11 mouse cellular contexts compared by ENCODE assay signal in the genomic region with DNA sequence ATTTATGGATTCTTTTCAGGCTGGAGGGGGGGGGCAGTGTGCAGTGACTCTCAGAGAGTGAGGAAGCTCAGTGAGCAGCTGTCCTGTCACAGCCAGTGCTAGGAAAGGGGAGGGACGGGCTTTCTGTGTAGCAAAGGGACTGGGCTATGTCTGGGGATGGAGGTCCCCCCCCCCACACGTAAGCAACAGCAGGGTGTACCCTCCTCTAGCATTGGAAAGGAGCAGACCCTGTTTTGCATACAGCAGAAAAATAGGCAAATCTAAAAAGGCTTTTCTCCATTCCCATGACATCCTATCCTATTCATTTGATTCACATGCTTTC.
DNase-seq lines count a peak whose midpoint lies in the region; ATAC-seq and TF ChIP-seq lines count a peak whose summit lies in the region.
"Had no signal": no experiment of that assay in that cellular context is flagged by ENCODE, and none has a peak within 500 bp of the region (broad histone marks: within the 10 kb centered on the region; RNA-seq: fewer than 3 reads in every experiment).

No protein-coding gene starts in this region.

- H3K4me3 ChIP-seq in heart, embryonic 13.5 days = no peak overlapping the region
- no peak overlapping the region for H3K4me3 ChIP-seq in lung, postnatal 0 days (ENCODE audit: low read depth, low read length)
- no peak overlapping the region for H3K4me3 ChIP-seq in hindbrain, embryonic 14.5 days (replicated peaks; ENCODE audit: low read length)
- H3K4me3 ChIP-seq in neural tube, embryonic 14.5 days (ENCODE audit: low read depth, low read length) = no peak overlapping the region
- H3K4me3 ChIP-seq in gastrocnemius, adult 2 months = no peak overlapping the region
- H3K4me3 ChIP-seq: liver, embryonic 15.5 days; myocyte had no signal

- WGBS in heart, embryonic 13.5 days = 38% methylated on average over 2 of the region's 2 CpGs
- 17% methylated on average over 2 of the region's 2 CpGs for WGBS in lung, postnatal 0 days
- WGBS in hindbrain, embryonic 14.5 days = 25% methylated on average over 2 of the region's 2 CpGs
- WGBS in neural tube, embryonic 14.5 days = 39% methylated on average over 2 of the region's 2 CpGs

- H3K27me3 ChIP-seq in heart, embryonic 13.5 days (replicated peaks) = no peaks in the 10 kb centered on the region
- H3K27me3 ChIP-seq in lung, postnatal 0 days (replicated peaks; ENCODE audit: insufficient read depth, low read length) = no peaks in the 10 kb centered on the region
- H3K27me3 ChIP-seq in hindbrain, embryonic 14.5 days (ENCODE audit: control insufficient read depth, insufficient read depth, low read length) = no peaks in the 10 kb centered on the region
- H3K27me3 ChIP-seq in neural tube, embryonic 14.5 days (ENCODE audit: control insufficient read depth, insufficient read depth, low read length) = no peaks in the 10 kb centered on the region
- H3K27me3 ChIP-seq: liver, embryonic 15.5 days had no signal

- H3K9ac ChIP-seq in heart, embryonic 13.5 days = peak overlapping the region; percentile 37; the same call in 1 of the 2 replicates
- H3K9ac ChIP-seq in lung, postnatal 0 days (replicated peaks; ENCODE audit: low read depth) = no peak overlapping the region
- no peak overlapping the region for H3K9ac ChIP-seq in hindbrain, embryonic 14.5 days
- no peak overlapping the region for H3K9ac ChIP-seq in neural tube, embryonic 14.5 days (replicated peaks; ENCODE audit: low read depth, low read length)
- H3K9ac ChIP-seq: liver, embryonic 15.5 days had no signal

- peaks cover 19% of the 10 kb centered on the region for H3K4me1 ChIP-seq in heart, embryonic 13.5 days
- peaks cover 3% of the 10 kb centered on the region; the same call in 1 of the 2 replicates for H3K4me1 ChIP-seq in lung, postnatal 0 days (ENCODE audit: insufficient read depth, low read depth, low read length)
- no peaks in the 10 kb centered on the region for H3K4me1 ChIP-seq in hindbrain, embryonic 14.5 days (replicated peaks; ENCODE audit: control insufficient read depth, insufficient read depth, low read length)
- no peaks in the 10 kb centered on the region for H3K4me1 ChIP-seq in neural tube, embryonic 14.5 days (ENCODE audit: control insufficient read depth, insufficient read depth, low read length)
- H3K4me1 ChIP-seq: liver, embryonic 15.5 days had no signal

- no peaks in the 10 kb centered on the region for H3K9me3 ChIP-seq in heart, embryonic 13.5 days
- no peaks in the 10 kb centered on the region for H3K9me3 ChIP-seq in lung, postnatal 0 days (ENCODE audit: low read length)
- H3K9me3 ChIP-seq in hindbrain, embryonic 14.5 days (ENCODE audit: control insufficient read depth, low read length) = no peaks in the 10 kb centered on the region
- no peaks in the 10 kb centered on the region for H3K9me3 ChIP-seq in neural tube, embryonic 14.5 days (ENCODE audit: control insufficient read depth, low read length)
- H3K9me3 ChIP-seq: liver, embryonic 15.5 days had no signal

- DNase-seq in heart, adult 8-10 months (ENCODE audit: low spot score) = no peak
- peak; percentile 20 for DNase-seq in lung, postnatal 0 days (ENCODE audit: low spot score)
- DNase-seq in lung, postnatal 25 days (ENCODE audit: low spot score) = no peak
- no peak for DNase-seq in hindbrain, embryonic 14.5 days (ENCODE audit: low spot score)
- DNase-seq in spleen, postnatal 4 days (ENCODE audit: low spot score in 2 of 2) = no peak
- no peak for DNase-seq in gastrocnemius, adult 2 months
- DNase-seq: layer of hippocampus, postnatal 36 days had no signal

- ATAC-seq in heart, embryonic 13.5 days (ENCODE audit: extremely low read depth, insufficient number of reproducible peaks, low FRiP score, low TSS enrichment) = no peak
- peak; percentile 60 for ATAC-seq in lung, postnatal 0 days
- peak; percentile 76; the same call in 1 of the 2 replicates for ATAC-seq in hindbrain, embryonic 14.5 days (ENCODE audit: low FRiP score)
- ATAC-seq in neural tube, embryonic 14.5 days (ENCODE audit: low read depth) = peak; percentile 44; the same call in 1 of the 2 replicates

- TF ChIP-seq CTCF in lung, postnatal 0 days (IDR thresholded peaks at IDR 0.05) = no peak
- TF ChIP-seq CTCF in gastrocnemius, adult 2 months (IDR thresholded peaks at IDR 0.05) = no peak

- peak overlapping the region; percentile 33 for H3K4me2 ChIP-seq in heart, embryonic 13.5 days
- H3K4me2 ChIP-seq in lung, postnatal 0 days (replicated peaks; ENCODE audit: low read depth, low read length) = no peak overlapping the region
- H3K4me2 ChIP-seq in hindbrain, embryonic 14.5 days (replicated peaks) = 0 out of 2 replicates have a peak overlapping the region, but pooled peaks have one; percentile 4
- no peak overlapping the region for H3K4me2 ChIP-seq in neural tube, embryonic 14.5 days (ENCODE audit: low read depth, low read length)
- H3K4me2 ChIP-seq: liver, embryonic 15.5 days had no signal

- no peaks in the 10 kb centered on the region for H3K36me3 ChIP-seq in heart, embryonic 13.5 days
- H3K36me3 ChIP-seq in lung, postnatal 0 days (ENCODE audit: insufficient read depth, low read length) = no peaks in the 10 kb centered on the region
- H3K36me3 ChIP-seq in hindbrain, embryonic 14.5 days (replicated peaks; ENCODE audit: control insufficient read depth, insufficient read depth) = no peaks in the 10 kb centered on the region
- H3K36me3 ChIP-seq in neural tube, embryonic 14.5 days (ENCODE audit: control insufficient read depth, insufficient read depth, low read length) = no peaks in the 10 kb centered on the region
- H3K36me3 ChIP-seq: liver, embryonic 15.5 days had no signal

- peak overlapping the region; percentile 6; the same call in 1 of the 2 replicates for H3K27ac ChIP-seq in heart, embryonic 13.5 days (replicated peaks)
- H3K27ac ChIP-seq in lung, postnatal 0 days (ENCODE audit: low read length) = peak overlapping the region; percentile 26; the same call in 1 of the 2 replicates
- H3K27ac ChIP-seq in hindbrain, embryonic 14.5 days = 0 out of 2 replicates have a peak overlapping the region, but pooled peaks have one; percentile 32
- H3K27ac ChIP-seq in neural tube, embryonic 14.5 days (ENCODE audit: low read depth, low read length) = peak overlapping the region; percentile 2; the same call in 1 of the 2 replicates
- H3K27ac ChIP-seq in gastrocnemius, adult 2 months = no peak overlapping the region
- H3K27ac ChIP-seq: liver, embryonic 15.5 days had no signal

- intact Hi-C loops in gastrocnemius, adult 2 months (cut with DNase I) = no loop called here

- TF ChIP-seq EP300 in lung, postnatal 0 days (IDR thresholded peaks at IDR 0.05) = no peak

Comparison
In these comparisons a context has a peak if more than half of its experiments do, and no peak if none do; other contexts are left out.
1. H3K4me2 ChIP-seq: peak in heart, embryonic 13.5 days (single experiment) and hindbrain, embryonic 14.5 days (single experiment); none in lung, postnatal 0 days (single experiment) and neural tube, embryonic 14.5 days (single experiment).